Mouse (Mus musculus): ENCODE results near the gene Zfp609. TPM values are rescaled to one million over a fixed set of nuclear protein-coding genes. Genes with fewer than 3 reads are reported as not detected.

The Zfp609 gene
- polyA plus RNA-seq, 1 experiment: 11.1 TPM

DNA sequence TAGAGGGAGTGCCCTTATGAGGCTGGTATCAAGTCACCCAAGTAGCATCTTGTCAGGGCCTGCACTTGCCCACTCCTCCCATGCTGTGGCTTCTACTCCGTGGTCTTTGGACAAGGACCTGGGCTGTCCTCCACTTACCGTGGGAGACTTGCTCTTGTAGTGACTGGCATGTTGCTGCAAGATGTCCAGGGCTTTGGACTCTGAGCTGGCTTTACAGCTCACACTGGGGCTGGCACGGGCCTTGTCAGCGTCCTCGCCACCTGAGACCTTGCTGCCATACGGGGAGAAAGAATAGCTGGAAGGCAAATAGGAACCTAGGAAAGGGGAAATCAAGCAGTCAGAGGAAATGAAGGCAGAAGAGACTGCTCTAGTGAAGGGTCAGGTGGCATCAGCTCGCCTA, 130.0 kb downstream of the Zfp609 start:
- no peak overlapping the region for H3ac ChIP-seq (ENCODE audit: control insufficient read depth, insufficient read length)
- no peak for TF ChIP-seq USF1 (IDR thresholded peaks at IDR 0.05; ENCODE audit: low read depth)
- no peak for TF ChIP-seq TCF3 (IDR thresholded peaks at IDR 0.05; ENCODE audit: insufficient read length, low read depth)
- no peak for TF ChIP-seq MYOD1 (IDR thresholded peaks at IDR 0.05; ENCODE audit: control insufficient read depth in 1 of 3, insufficient read length in 2 of 3, low read depth in 2 of 3)
- no peak for TF ChIP-seq TCF12 (IDR thresholded peaks at IDR 0.05; ENCODE audit: insufficient read depth, poor library complexity, severe bottlenecking)
- TF ChIP-seq SRF (IDR thresholded peaks at IDR 0.05; ENCODE audit: control insufficient read depth, insufficient read length, low read depth): no peak
- no peak for TF ChIP-seq REST (IDR thresholded peaks at IDR 0.05; ENCODE audit: insufficient read depth, insufficient read length)
- TF ChIP-seq MAX (IDR thresholded peaks at IDR 0.05; ENCODE audit: low read depth): no peak
- TF ChIP-seq CEBPB (IDR thresholded peaks at IDR 0.05; ENCODE audit: insufficient read depth, poor library complexity, severe bottlenecking): no peak
- TF ChIP-seq POLR2A (IDR thresholded peaks at IDR 0.05; ENCODE audit: insufficient read length, low read depth): no peak
- no peak for TF ChIP-seq E2F4 (IDR thresholded peaks at IDR 0.05; ENCODE audit: insufficient read depth)
- TF ChIP-seq MYOG (IDR thresholded peaks at IDR 0.05; ENCODE audit: control insufficient read depth in 1 of 3, insufficient read depth in 1 of 3, insufficient read length in 2 of 3, low read depth in 2 of 3): no peak
- no peak for TF ChIP-seq POLR2AphosphoS2 (IDR thresholded peaks at IDR 0.05; ENCODE audit: insufficient read length, low read depth)
- no peaks in the 10 kb centered on the region for H3K79me2 ChIP-seq (ENCODE audit: control insufficient read depth, insufficient read depth)
- H3K4me3 ChIP-seq: no peak overlapping the region
- H3K4me2 ChIP-seq (ENCODE audit: low read depth): no peak overlapping the region
- H3K36me3 ChIP-seq (ENCODE audit: control insufficient read depth, insufficient read depth): peaks cover 22% of the 10 kb centered on the region
- H3K27me3 ChIP-seq (ENCODE audit: control insufficient read depth, insufficient read depth, insufficient read length): no peaks in the 10 kb centered on the region

DNA sequence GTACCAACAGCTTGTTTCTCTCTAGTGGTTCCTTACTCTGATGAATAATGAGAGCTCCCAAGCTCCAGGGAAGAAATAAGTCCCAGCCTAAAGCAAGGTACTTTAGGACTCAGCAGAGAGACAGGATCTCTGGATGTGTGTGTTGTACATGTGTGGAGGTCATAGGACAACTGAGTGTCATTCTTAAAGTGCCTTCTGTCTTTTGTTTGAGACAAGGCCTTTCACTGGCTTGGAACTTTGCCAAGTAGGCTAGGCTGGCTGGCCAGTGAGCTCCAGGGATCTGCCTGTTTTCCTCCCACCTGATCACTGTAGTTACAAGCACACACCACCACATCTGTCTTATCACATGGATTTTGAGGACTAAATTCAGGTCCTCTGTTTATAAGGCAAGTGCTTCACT, 131.0 kb downstream of the Zfp609 start:
- no peak for TF ChIP-seq MAX (IDR thresholded peaks at IDR 0.05; ENCODE audit: low read depth)
- no peak for TF ChIP-seq POLR2AphosphoS2 (IDR thresholded peaks at IDR 0.05; ENCODE audit: insufficient read length, low read depth)
- TF ChIP-seq TCF12 (IDR thresholded peaks at IDR 0.05; ENCODE audit: insufficient read depth, poor library complexity, severe bottlenecking): no peak
- no peak for TF ChIP-seq E2F4 (IDR thresholded peaks at IDR 0.05; ENCODE audit: insufficient read depth)
- TF ChIP-seq POLR2A (IDR thresholded peaks at IDR 0.05; ENCODE audit: insufficient read length, low read depth): no peak
- no peak for TF ChIP-seq SRF (IDR thresholded peaks at IDR 0.05; ENCODE audit: control insufficient read depth, insufficient read length, low read depth)
- TF ChIP-seq MYOD1 (IDR thresholded peaks at IDR 0.05; ENCODE audit: control insufficient read depth in 1 of 3, insufficient read length in 2 of 3, low read depth in 2 of 3): no peak
- TF ChIP-seq REST (IDR thresholded peaks at IDR 0.05; ENCODE audit: insufficient read depth, insufficient read length): no peak
- TF ChIP-seq USF1 (IDR thresholded peaks at IDR 0.05; ENCODE audit: low read depth): no peak
- TF ChIP-seq TCF3 (IDR thresholded peaks at IDR 0.05; ENCODE audit: insufficient read length, low read depth): no peak
- no peak for TF ChIP-seq MYOG (IDR thresholded peaks at IDR 0.05; ENCODE audit: control insufficient read depth in 1 of 3, insufficient read depth in 1 of 3, insufficient read length in 2 of 3, low read depth in 2 of 3)
- TF ChIP-seq CEBPB (IDR thresholded peaks at IDR 0.05; ENCODE audit: insufficient read depth, poor library complexity, severe bottlenecking): no peak
- Histone ChIP-seq H3K36me3 (ENCODE audit: control insufficient read depth, insufficient read depth) (peaks cover 23% of the 10 kb centered on the region), H3K79me2 (ENCODE audit: control insufficient read depth, insufficient read depth) (no peaks in the 10 kb centered on the region)

GRCm38 (mm10) chr9:65695646-65696045, 131.7 kb downstream of the Zfp609 start:
- TF ChIP-seq POLR2A (IDR thresholded peaks at IDR 0.05; ENCODE audit: insufficient read length, low read depth): no peak
- TF ChIP-seq TCF3 (IDR thresholded peaks at IDR 0.05; ENCODE audit: insufficient read length, low read depth): no peak
- TF ChIP-seq USF1 (IDR thresholded peaks at IDR 0.05; ENCODE audit: low read depth): no peak
- TF ChIP-seq SRF (IDR thresholded peaks at IDR 0.05; ENCODE audit: control insufficient read depth, insufficient read length, low read depth): no peak
- no peak for TF ChIP-seq MAX (IDR thresholded peaks at IDR 0.05; ENCODE audit: low read depth)
- no peak for TF ChIP-seq TCF12 (IDR thresholded peaks at IDR 0.05; ENCODE audit: insufficient read depth, poor library complexity, severe bottlenecking)
- no peak for TF ChIP-seq POLR2AphosphoS2 (IDR thresholded peaks at IDR 0.05; ENCODE audit: insufficient read length, low read depth)
- no peak for TF ChIP-seq CEBPB (IDR thresholded peaks at IDR 0.05; ENCODE audit: insufficient read depth, poor library complexity, severe bottlenecking)
- no peak for TF ChIP-seq MYOG (IDR thresholded peaks at IDR 0.05; ENCODE audit: control insufficient read depth in 1 of 3, insufficient read depth in 1 of 3, insufficient read length in 2 of 3, low read depth in 2 of 3)
- no peak for TF ChIP-seq MYOD1 (IDR thresholded peaks at IDR 0.05; ENCODE audit: control insufficient read depth in 1 of 3, insufficient read length in 2 of 3, low read depth in 2 of 3)
- Histone ChIP-seq H3K36me3 (ENCODE audit: control insufficient read depth, insufficient read depth) (peaks cover 22% of the 10 kb centered on the region), H3K4me3 (no peak overlapping the region), H3ac (ENCODE audit: control insufficient read depth, insufficient read length) (no peak overlapping the region), H3K79me2 (ENCODE audit: control insufficient read depth, insufficient read depth) (no peaks in the 10 kb centered on the region), H3K4me2 (ENCODE audit: low read depth) (no peak overlapping the region), H3K27me3 (ENCODE audit: control insufficient read depth, insufficient read depth, insufficient read length) (no peaks in the 10 kb centered on the region)

More for the DNA sequence above, 131.0 kb downstream of the Zfp609 start:
- H3K4me2 ChIP-seq (ENCODE audit: low read depth): no peak overlapping the region
- H3ac ChIP-seq (ENCODE audit: control insufficient read depth, insufficient read length): no peak overlapping the region
- no peak overlapping the region for H3K4me3 ChIP-seq
- H3K27me3 ChIP-seq (ENCODE audit: control insufficient read depth, insufficient read depth, insufficient read length): no peaks in the 10 kb centered on the region

- no peaks in the 10 kb centered on the region for H3K79me2 ChIP-seq (ENCODE audit: control insufficient read depth, insufficient read depth)
- no peak for TF ChIP-seq MAX (IDR thresholded peaks at IDR 0.05; ENCODE audit: low read depth)
- no peak for TF ChIP-seq USF1 (IDR thresholded peaks at IDR 0.05; ENCODE audit: low read depth)
- no peak for TF ChIP-seq E2F4 (IDR thresholded peaks at IDR 0.05; ENCODE audit: insufficient read depth)
- no peak for TF ChIP-seq CEBPB (IDR thresholded peaks at IDR 0.05; ENCODE audit: insufficient read depth, poor library complexity, severe bottlenecking)
- TF ChIP-seq POLR2AphosphoS2 (IDR thresholded peaks at IDR 0.05; ENCODE audit: insufficient read length, low read depth): no peak
- no peak for TF ChIP-seq MYOD1 (IDR thresholded peaks at IDR 0.05; ENCODE audit: control insufficient read depth in 1 of 3, insufficient read length in 2 of 3, low read depth in 2 of 3)
- TF ChIP-seq POLR2A (IDR thresholded peaks at IDR 0.05; ENCODE audit: insufficient read length, low read depth): no peak
- no peak overlapping the region for H3ac ChIP-seq (ENCODE audit: control insufficient read depth, insufficient read length)
- H3K4me3 ChIP-seq: no peak overlapping the region
- no peak overlapping the region for H3K4me2 ChIP-seq (ENCODE audit: low read depth)
- H3K36me3 ChIP-seq (ENCODE audit: control insufficient read depth, insufficient read depth): peaks cover 26% of the 10 kb centered on the region
- no peaks in the 10 kb centered on the region for H3K27me3 ChIP-seq (ENCODE audit: control insufficient read depth, insufficient read depth, insufficient read length)
These were observed 134.3 kb downstream of the Zfp609 start for GRCm38 (mm10) chr9:65692959-65693603.

Measured in myocyte (in vitro differentiated cells).